Mouse (Mus musculus) R1 (cell line): ENCODE data around the gene Arl5b.

Source experiments
- DNase-seq: peaks from one replicate; pipeline ENCODE4 v3.0.0-alpha.2; 2018; ENCODE audit warnings: low read depth, low spot score

The Arl5b gene

DNA sequence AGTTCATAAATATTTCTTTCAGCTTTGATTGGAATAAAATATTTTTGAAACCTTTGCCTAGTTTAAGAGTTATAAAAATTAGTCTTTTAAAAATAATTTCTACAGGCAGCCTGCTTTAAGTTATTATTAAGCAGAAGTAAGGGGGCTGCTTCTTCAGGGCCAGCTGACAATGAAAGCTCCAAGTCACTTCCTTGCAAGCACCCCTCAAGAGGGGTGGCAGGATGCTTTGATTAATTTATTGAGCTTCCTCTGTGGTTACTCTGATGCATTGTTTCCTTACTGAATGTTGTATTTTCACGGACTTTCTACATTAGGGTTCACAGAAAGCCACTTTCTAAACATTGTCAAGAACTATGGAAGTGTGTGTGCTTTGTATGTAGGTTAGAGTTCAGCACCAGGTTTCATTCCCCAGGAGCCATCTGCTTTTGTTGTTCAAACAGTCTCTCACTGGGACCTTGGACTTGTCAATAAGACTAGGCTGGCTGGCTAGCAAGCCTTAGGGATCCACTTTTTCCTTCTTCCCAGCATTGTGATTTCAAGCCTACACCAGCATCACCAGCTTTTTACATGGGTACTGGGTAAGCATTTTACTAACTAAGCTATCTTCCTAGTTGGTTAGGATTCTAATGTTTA is 62.7 kb downstream of the Arl5b start:
- no peak for DNase-seq

GRCm38 (mm10) chr2:15112741-15113140 is 63.5 kb downstream of the Arl5b start:
- no peak for DNase-seq

- DNase-seq = no peak
Measured at GRCm38 (mm10) chr2:15121217-15121680, 72.1 kb downstream of the Arl5b start.
